Mouse (Mus musculus) midbrain, embryonic 13.5 days (tissue): Measurements from ENCODE around the gene Stab1. TPM values are rescaled to one million over a fixed set of nuclear protein-coding genes. Genes with fewer than 3 reads are reported as not detected.

Source experiments
- ATAC-seq: fragments of 200-750 bp; cut with Nextera tagmentation; 2 replicates; pipeline ENCODE4 v1.8.0; 2017; ENCODE audit warnings: mild to moderate bottlenecking, moderate TSS enrichment, moderate library complexity
- H3K27ac ChIP-seq: fragments of 300-500 bp; sonication (generic); 2 replicates; pipeline ENCODE4 v1.5.1; 2015; ENCODE audit warnings: inconsistent platforms, mild to moderate bottlenecking, moderate library complexity
- H3K27me3 ChIP-seq: fragments of 300-500 bp; sonication (generic); 2 replicates; pipeline ENCODE4 v1.6.1; 2015; ENCODE audit warnings: mild to moderate bottlenecking, inconsistent platforms
- H3K36me3 ChIP-seq: fragments of 300-500 bp; sonication (generic); 2 replicates; pipeline ENCODE4 v1.6.1; 2015; ENCODE audit warnings: mild to moderate bottlenecking, inconsistent platforms
- H3K4me1 ChIP-seq: fragments of 300-500 bp; sonication (generic); replicated peaks from 2 replicates; pipeline ENCODE4 v1.6.1; 2015; ENCODE audit warnings: inconsistent platforms
- H3K4me2 ChIP-seq: fragments of 300-500 bp; sonication (generic); replicated peaks from 2 replicates; pipeline ENCODE4 v1.6.1; 2015; ENCODE audit warnings: moderate library complexity, mild to moderate bottlenecking, inconsistent platforms
- H3K4me3 ChIP-seq: fragments of 300-500 bp; sonication (generic); replicated peaks from 2 replicates; pipeline ENCODE4 v1.5.1; 2015; ENCODE audit warnings: mild to moderate bottlenecking, inconsistent platforms
- H3K9ac ChIP-seq: fragments of 300-500 bp; sonication (generic); replicated peaks from 2 replicates; pipeline ENCODE4 v1.6.1; 2015; ENCODE audit warnings: mild to moderate bottlenecking, inconsistent platforms
- H3K9me3 ChIP-seq: fragments of 300-500 bp; sonication (generic); 2 replicates; pipeline ENCODE4 v1.6.1; 2016; ENCODE audit warnings: mild to moderate bottlenecking, inconsistent platforms
- WGBS: fragments of 180-500 bp; shearing (Covaris S2); methylation state at CpG from one replicate; pipeline ENCODE4 v1.1.7; 2015; 5-methylcytosine and 5-hydroxymethylcytosine counted together
- polyA plus RNA-seq: library from polyadenylated mRNA; unstranded; fragments of >200 nt; fragmentation: Nextera tagmentation; extraction: Ambion mirVana; gene quantifications from 2 replicates; pipeline ENCODE4 v1.2.1, GENCODE M21; 2015

The Stab1 gene
- polyA plus RNA-seq, 1 experiment from 2014 or later = 23.2 TPM

DNA sequence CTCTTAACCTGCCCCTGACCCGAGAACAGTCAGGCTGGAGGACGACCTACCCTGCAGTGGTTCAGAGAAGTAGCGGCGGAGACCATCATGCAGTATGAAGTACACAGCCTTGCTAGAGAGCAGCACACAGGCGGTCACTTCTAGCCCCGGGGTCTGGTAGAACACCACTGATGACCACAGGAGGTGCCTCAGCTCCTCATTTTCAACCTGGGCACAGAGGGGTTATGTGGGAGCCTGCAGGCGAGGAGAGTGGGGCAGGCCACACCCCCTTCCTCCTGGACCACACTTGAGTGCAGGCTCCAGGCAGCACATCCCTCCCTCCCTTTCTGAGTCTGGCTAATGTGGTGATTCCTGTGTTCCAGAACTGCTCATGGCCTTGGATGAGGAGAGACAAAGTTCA, 5.1 kb upstream of the Stab1 start:
- Histone ChIP-seq H3K4me1 (no peaks in the 10 kb centered on the region), H3K36me3 (peaks cover 90% of the 10 kb centered on the region), H3K27me3 (no peaks in the 10 kb centered on the region), H3K9me3 (no peaks in the 10 kb centered on the region), H3K4me3 (no peak overlapping the region), H3K9ac (no peak overlapping the region), H3K4me2 (no peak overlapping the region), H3K27ac (no peak overlapping the region)
- 92% methylated on average over 7 of the region's 7 CpGs for WGBS
- ATAC-seq = no peak

DNA sequence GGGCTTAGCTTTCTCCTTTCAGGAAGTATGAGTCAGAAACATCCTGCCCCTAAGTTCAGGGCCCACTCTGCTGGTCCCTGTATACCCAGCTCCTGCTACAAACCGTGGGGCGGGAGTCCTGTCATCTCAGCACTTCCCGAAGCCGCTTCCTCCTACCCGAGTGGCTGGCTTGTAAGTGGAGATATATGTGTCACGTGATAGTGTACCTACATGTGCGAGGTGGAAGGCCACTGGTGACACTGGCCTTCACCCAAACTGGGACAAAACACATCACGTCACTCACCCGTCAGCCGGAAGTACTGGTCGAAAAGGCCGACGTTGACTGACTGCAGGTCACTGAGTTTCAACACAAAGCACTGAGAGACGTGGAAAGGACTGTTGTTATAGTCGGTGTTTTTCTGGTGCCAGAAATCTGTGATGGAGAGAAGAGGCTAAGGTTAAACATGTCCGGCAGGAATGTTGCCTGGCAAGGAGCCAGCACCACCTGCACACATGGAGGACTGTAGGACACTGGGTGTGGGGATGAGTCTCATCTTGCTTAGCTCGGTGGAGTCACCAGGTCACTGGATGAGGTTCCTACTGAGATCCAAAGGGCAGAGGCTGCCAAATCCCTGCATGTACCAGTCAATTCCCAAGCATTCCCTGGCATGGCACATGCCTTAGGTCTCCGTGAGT, 4.5 kb upstream of the Stab1 start:
- Histone ChIP-seq H3K4me3 (no peak overlapping the region), H3K36me3 (peaks cover 86% of the 10 kb centered on the region), H3K9ac (no peak overlapping the region), H3K4me1 (no peaks in the 10 kb centered on the region), H3K27me3 (no peaks in the 10 kb centered on the region), H3K27ac (no peak overlapping the region), H3K9me3 (no peaks in the 10 kb centered on the region), H3K4me2 (no peak overlapping the region)
- 91% methylated on average over 18 of the region's 18 CpGs for WGBS
- ATAC-seq = no peak

DNA sequence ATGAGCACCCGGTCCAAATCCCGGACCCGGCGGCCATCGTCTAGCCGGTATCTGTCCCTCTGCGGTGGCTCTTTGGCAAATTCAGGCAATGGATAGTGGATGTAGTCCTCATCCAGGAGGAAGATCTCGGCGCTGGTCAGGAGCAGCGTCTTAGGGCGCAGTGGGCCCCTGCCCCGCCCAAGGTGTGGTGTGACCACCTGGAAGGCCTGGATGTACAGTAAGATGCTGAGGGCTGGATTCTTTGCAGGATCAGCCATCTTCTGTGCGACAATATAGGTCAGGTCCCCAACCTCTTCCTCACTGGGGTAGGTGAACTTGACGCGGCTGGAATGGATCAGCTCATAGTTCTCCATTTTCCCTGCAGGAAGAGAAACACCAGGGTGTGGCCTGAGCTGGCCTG, 3.4 kb upstream of the Stab1 start:
- no peak for ATAC-seq
- H3K9me3 ChIP-seq = no peaks in the 10 kb centered on the region
- 96% methylated on average over 15 of the region's 15 CpGs for WGBS
- no peaks in the 10 kb centered on the region for H3K27me3 ChIP-seq
- peaks cover 2% of the 10 kb centered on the region; the same call in 1 of the 2 replicates for H3K4me1 ChIP-seq
- H3K4me2 ChIP-seq = no peak overlapping the region
- H3K27ac ChIP-seq = no peak overlapping the region
- H3K36me3 ChIP-seq = peaks cover 75% of the 10 kb centered on the region
- no peak overlapping the region for H3K9ac ChIP-seq
- H3K4me3 ChIP-seq = no peak overlapping the region

DNA sequence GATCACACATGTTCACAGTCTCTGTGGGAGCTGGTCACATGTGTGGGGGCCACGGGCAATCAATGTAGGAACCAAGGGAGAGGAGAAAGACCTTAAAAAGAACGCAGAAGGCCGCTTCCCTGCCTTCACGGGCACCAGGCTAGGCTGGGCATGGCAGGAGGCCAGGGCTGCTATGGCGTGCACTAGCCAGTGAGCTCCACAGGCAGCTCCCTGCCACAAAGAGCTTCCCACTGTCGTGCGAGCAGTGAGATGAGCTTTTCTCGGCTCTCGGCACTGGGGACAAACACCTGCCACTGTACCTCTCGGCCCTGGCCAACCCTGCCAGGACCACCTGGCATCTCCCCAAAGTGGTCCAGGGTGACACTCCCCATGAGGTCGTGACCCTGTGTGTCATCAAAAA, 2.9 kb upstream of the Stab1 start:
- Histone ChIP-seq H3K36me3 (peaks cover 70% of the 10 kb centered on the region), H3K4me2 (no peak overlapping the region), H3K27ac (peak overlapping the region; percentile 58; the same call in 1 of the 2 replicates), H3K4me1 (peaks cover 6% of the 10 kb centered on the region; the same call in 1 of the 2 replicates), H3K9ac (no peak overlapping the region), H3K9me3 (no peaks in the 10 kb centered on the region), H3K27me3 (no peaks in the 10 kb centered on the region), H3K4me3 (no peak overlapping the region)
- WGBS = 87% methylated on average over 11 of the region's 11 CpGs
- ATAC-seq = 0 out of 2 replicates have a peak, but pooled peaks have one; percentile 12

DNA sequence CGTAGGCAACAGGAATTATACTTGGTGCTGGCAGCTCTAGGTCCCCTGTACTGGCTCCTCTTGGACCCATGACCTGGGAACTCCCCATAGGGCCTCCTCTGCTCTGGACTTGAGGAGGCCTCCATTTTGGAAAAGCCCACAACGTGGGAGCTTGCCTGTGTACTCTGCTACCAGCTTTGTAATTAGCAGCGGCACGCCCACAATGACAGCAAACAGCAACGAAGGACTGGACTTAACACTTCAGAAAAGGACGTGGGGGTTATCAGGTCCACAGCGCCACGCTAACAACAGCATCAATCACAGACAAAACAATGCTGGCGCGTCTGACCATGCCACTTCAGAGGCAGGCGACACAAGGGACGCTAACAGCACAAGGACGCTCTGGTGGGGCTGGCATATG, 2.5 kb upstream of the Stab1 start:
- H3K36me3 ChIP-seq = peaks cover 66% of the 10 kb centered on the region
- ATAC-seq = no peak
- H3K9ac ChIP-seq = no peak overlapping the region
- 86% methylated on average over 13 of the region's 13 CpGs for WGBS
- H3K4me3 ChIP-seq = no peak overlapping the region
- no peaks in the 10 kb centered on the region for H3K27me3 ChIP-seq
- peak overlapping the region; percentile 58; the same call in 1 of the 2 replicates for H3K27ac ChIP-seq
- no peak overlapping the region for H3K4me2 ChIP-seq
- H3K9me3 ChIP-seq = no peaks in the 10 kb centered on the region
- peaks cover 8% of the 10 kb centered on the region; the same call in 1 of the 2 replicates for H3K4me1 ChIP-seq

DNA sequence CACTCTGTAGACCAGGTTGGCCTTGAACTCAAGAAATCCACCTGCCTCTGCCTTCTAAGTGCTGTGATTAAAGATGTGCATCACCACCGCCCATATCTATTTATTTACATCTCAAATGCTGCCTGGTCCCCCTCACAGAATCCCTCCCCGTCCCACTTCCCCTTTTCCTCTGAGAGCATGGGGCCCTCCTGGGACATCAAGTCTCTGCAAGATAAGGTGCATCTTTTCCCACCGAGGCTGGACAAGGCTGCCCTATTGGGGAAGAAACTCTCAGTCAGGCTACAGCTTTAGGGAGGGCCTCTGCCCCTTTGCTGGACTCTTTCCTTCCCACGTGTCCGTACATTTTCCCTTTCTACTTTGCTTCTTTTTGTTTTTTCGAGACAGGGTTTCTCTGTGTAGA, 1.1 kb upstream of the Stab1 start:
- no peak overlapping the region for H3K4me2 ChIP-seq
- no peak overlapping the region for H3K4me3 ChIP-seq
- no peaks in the 10 kb centered on the region for H3K9me3 ChIP-seq
- WGBS = 83% methylated on average over 6 of the region's 6 CpGs
- H3K27me3 ChIP-seq = no peaks in the 10 kb centered on the region
- peaks cover 52% of the 10 kb centered on the region for H3K36me3 ChIP-seq
- peaks cover 8% of the 10 kb centered on the region; the same call in 1 of the 2 replicates for H3K4me1 ChIP-seq
- ATAC-seq = no peak
- H3K9ac ChIP-seq = no peak overlapping the region
- H3K27ac ChIP-seq = peak overlapping the region; percentile 30; the same call in 1 of the 2 replicates

DNA sequence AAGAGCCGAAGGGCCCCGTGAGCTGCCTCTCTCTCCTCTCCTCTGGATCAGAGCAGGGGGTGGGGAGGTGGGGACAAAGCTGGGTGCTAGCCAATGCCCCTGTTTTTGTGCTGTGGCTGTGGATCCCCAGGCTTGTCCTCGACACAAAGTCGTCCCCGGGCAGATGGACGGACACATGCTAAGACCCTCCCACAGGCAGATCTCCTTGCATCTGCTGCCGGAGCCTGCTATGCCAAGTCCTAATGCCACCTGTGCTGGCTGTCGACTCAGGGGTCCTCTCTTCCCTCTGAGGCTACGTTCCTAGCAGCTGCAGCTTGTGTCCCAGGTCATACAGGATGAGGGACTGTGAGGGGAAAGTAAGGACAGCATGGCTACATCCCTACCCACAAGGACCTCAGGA, 1.6 kb downstream of the Stab1 start:
- peaks cover 9% of the 10 kb centered on the region; the same call in 1 of the 2 replicates for H3K4me1 ChIP-seq
- no peaks in the 10 kb centered on the region for H3K27me3 ChIP-seq
- H3K36me3 ChIP-seq = peaks cover 25% of the 10 kb centered on the region
- ATAC-seq = no peak
- no peak overlapping the region for H3K27ac ChIP-seq
- H3K9me3 ChIP-seq = no peaks in the 10 kb centered on the region
- H3K9ac ChIP-seq = no peak overlapping the region
- no peak overlapping the region for H3K4me3 ChIP-seq
- no peak overlapping the region for H3K4me2 ChIP-seq
- 56% methylated on average over 9 of the region's 9 CpGs for WGBS

DNA sequence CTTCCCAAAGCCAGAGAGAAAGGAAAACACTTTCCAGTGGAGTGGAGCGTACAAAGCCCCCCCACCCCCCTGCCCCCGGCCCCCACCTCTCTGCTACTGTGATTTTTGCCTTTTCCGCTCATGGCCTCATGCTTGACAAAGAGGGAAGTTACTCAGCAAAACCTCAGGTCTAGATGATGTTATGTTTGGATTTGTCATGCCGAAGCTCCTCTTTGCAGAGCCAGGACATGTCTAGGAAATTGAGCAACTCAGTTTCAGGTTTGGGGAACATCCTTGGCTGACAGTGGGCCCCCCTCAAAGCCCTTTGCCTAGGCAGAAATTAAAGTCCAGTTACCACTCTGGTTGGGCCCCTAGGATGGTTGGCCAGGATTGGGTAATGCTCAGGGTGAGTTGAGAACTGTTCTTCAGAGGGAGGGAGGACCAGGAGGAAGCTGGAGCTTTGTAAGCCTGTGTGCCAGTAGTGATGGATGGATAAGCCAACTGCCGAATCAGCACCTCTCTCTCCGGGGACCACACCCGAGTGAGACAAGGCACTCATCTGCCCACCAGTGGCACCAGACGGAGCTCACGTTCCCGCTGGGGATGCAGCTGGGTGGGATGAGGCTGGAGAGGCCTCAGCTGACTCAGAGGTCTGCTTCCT, 2.3 kb downstream of the Stab1 start:
- Histone ChIP-seq H3K9me3 (no peaks in the 10 kb centered on the region), H3K27me3 (no peaks in the 10 kb centered on the region), H3K4me1 (peaks cover 11% of the 10 kb centered on the region; the same call in 1 of the 2 replicates), H3K4me2 (no peak overlapping the region), H3K9ac (no peak overlapping the region), H3K4me3 (no peak overlapping the region), H3K36me3 (peaks cover 18% of the 10 kb centered on the region), H3K27ac (no peak overlapping the region)
- ATAC-seq = no peak
- WGBS = 73% methylated on average over 10 of the region's 10 CpGs

DNA sequence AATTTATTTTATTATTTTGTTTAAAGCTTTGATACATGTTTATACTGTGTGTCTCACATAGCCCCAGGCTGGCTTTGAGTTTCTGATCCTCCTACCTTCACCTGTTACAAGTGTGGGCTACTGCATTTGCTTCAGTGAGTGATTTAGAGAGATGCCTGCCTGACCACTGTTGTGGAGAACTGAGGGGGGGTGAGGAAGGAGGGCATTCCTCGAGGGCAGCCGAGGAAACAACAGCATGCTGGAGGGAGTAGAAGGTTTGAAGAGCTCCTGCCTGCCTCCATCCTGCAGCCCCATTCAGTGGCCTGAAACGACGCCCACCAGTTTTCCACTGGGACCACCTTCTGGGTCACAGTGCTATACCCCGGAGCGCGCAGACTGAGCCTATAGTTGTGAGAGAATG, 3.0 kb downstream of the Stab1 start:
- H3K27me3 ChIP-seq = no peaks in the 10 kb centered on the region
- no peak overlapping the region for H3K9ac ChIP-seq
- H3K27ac ChIP-seq = no peak overlapping the region
- H3K36me3 ChIP-seq = peaks cover 11% of the 10 kb centered on the region
- H3K4me3 ChIP-seq = no peak overlapping the region
- H3K4me1 ChIP-seq = peaks cover 11% of the 10 kb centered on the region; the same call in 1 of the 2 replicates
- WGBS = 56% methylated on average over 7 of the region's 7 CpGs
- no peak overlapping the region for H3K4me2 ChIP-seq
- no peak for ATAC-seq
- H3K9me3 ChIP-seq = no peaks in the 10 kb centered on the region

DNA sequence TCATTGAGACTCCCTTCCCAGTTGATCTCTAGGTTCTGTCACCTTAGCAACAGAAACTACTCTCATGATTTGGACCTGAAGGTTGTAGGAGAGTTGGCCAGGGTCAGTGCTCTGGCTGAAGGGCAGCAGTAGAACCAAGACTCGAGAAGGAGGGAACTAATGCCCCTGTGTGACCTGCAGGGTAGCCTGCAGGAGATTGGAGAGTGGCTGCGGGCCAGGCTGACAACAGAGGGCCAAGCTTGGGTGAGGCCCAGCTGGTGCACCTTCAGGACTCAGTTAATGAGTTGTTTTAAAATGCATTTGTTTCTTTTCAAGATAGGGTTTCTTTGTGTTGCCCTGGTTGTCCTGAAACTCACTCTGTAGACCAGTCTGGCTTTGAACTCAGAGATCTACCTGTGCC, 3.4 kb downstream of the Stab1 start:
- Histone ChIP-seq H3K4me1 (peaks cover 11% of the 10 kb centered on the region; the same call in 1 of the 2 replicates), H3K4me2 (no peak overlapping the region), H3K4me3 (no peak overlapping the region), H3K36me3 (peaks cover 7% of the 10 kb centered on the region), H3K9ac (no peak overlapping the region), H3K27me3 (no peaks in the 10 kb centered on the region), H3K27ac (no peak overlapping the region), H3K9me3 (no peaks in the 10 kb centered on the region)
- ATAC-seq = no peak
- WGBS = 71% methylated on average over 2 of the region's 2 CpGs

DNA sequence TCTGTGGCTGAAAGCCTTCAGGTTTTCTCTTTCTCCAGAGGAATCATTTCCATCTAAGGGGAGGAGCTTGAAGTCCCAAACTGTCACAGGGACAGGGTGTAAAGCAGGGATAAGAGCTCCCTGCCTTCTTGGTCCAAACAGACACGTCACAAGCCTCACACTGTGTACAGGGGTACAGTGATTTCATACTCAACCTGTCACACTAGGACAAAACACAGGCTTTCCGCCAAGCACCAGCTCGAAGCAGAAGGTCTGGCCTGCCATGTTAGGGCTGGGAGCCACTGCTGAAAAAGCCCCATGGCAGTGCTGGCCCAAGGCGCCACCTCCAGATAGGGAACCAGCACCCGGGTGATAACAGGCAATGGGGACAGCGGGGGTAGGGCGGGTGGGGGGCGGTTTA, 4.4 kb downstream of the Stab1 start:
- no peak overlapping the region for H3K4me2 ChIP-seq
- no peak for ATAC-seq
- H3K4me3 ChIP-seq = no peak overlapping the region
- H3K27ac ChIP-seq = no peak overlapping the region
- WGBS = 83% methylated on average over 8 of the region's 8 CpGs
- no peaks in the 10 kb centered on the region for H3K27me3 ChIP-seq
- H3K36me3 ChIP-seq = no peaks in the 10 kb centered on the region
- H3K4me1 ChIP-seq = peaks cover 11% of the 10 kb centered on the region; the same call in 1 of the 2 replicates
- no peaks in the 10 kb centered on the region for H3K9me3 ChIP-seq
- H3K9ac ChIP-seq = no peak overlapping the region

DNA sequence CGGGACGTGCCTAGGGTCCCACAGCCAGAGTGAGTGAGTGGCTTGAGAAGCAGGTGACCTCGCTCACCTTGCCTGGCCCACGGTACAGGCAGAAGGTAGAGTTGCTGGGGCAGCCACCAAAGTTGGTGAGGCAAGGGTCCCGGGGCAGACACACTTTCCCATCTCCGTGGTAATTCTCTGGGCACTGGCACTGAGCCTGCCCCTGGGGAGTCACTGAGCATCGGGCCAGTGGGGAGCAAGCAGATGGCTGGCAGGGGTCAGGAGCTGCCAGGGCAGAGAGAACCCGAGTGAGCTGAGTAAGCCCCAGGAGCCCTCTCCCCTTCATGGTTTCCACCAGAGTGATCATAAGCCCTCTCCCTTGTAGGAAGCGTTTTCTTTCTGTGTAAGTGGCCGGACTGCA, 6.8 kb downstream of the Stab1 start:
- 61% methylated on average over 10 of the region's 10 CpGs for WGBS
- no peak for ATAC-seq
- H3K9ac ChIP-seq = no peak overlapping the region
- no peaks in the 10 kb centered on the region for H3K9me3 ChIP-seq
- no peak overlapping the region for H3K4me2 ChIP-seq
- no peaks in the 10 kb centered on the region for H3K36me3 ChIP-seq
- H3K4me1 ChIP-seq = 0 out of 2 replicates have a peak, but pooled peaks cover 8% of the 10 kb centered on the region
- no peak overlapping the region for H3K4me3 ChIP-seq
- H3K27me3 ChIP-seq = no peaks in the 10 kb centered on the region
- H3K27ac ChIP-seq = no peak overlapping the region
